Mouse (Mus musculus) heart, postnatal 0 days (tissue): ENCODE measurements around the gene Tstd2.

Experiments used
- CTCF ChIP-seq: IDR thresholded peaks from 2 replicates; pipeline ENCODE4 v1.5.1; 2016; ENCODE audit warnings: antibody characterized with exemption, control low read depth, low read depth
- EP300 ChIP-seq: IDR thresholded peaks from 2 replicates; pipeline ENCODE4 v1.6.1; 2016; ENCODE audit warnings: antibody characterized with exemption, low read depth

- TF ChIP-seq CTCF (no peak), EP300 (no peak)
These were observed 39.0 kb upstream of the Tstd2 start for GRCm38 (mm10) chr4:46177496-46177895.
